Mouse (Mus musculus) lung, adult 18-20 months (tissue): ENCODE measurements at regions not wholly inside any gene's neighbourhood (a gene's known extent, or its start where the extent isn't known, plus 50 kb on each side); places are given as distances from the start of the nearest gene placed in this dataset.

Experiments
- DNase-seq, 2 experiments: peaks; one replicate each; pipeline ENCODE4 v3.0.0; 2022; ENCODE audit warnings: mixed read lengths in 2 of 2

DNA sequence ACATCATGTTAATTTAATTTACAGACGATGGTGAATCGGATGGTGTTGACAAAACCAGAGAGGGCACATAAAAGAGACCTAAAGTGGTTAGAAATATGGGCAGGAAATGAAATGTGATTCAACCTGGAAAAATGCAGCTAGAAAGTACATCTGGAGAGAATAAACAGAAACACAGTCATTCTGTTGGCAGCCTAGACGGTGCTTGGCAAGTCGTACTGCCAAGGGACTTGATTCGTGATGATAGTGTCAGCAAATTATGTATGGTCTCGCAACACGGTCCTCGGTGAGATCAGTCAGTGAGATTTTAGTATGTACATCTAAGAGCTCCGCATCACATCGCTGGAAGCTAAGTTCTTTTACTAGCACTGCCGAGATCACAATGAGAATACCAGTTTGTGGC lies 338.3 kb upstream of the Pmfbp1 start:
- peak in 1 of 2 experiments; percentile 8 for DNase-seq

DNA sequence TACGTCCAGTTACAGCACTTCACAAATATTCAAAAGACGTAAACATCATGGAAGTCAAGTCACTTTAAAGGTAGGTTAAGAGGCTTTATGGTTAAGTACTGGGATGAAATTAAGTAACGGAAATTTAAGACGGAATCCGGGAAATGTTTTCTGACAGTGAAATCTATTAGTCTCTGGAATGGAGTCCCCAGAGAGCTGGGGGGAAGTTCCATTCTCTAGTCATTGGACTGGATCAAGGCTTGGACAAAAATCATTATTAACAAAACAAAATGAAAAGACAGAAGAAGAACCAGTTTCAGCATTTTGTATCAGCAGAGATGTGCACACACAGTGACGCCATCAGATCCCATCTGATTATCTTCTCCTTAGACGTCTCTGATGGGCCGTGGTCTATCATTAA lies 337.8 kb upstream of the Pmfbp1 start:
- no peak for DNase-seq

DNA sequence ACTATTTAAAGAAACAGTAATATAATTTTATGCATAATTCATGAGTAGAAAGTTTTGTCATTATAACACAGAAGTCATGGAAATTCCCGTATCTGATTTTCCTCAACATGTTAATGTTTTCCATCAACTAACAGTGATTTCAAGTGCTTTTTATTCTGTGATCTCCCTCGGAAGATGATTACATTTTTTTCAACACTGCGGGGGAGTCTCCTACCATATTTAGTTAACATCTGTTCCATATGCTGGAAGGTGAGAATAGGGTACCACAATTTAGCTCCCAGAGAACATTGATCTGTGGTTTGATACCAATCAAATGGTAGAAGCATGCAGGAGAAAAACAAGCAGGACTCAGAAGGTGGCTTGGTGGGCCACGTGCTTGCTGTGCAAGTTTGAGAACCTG lies 321.1 kb upstream of the Pmfbp1 start:
- DNase-seq, result no peak

DNA sequence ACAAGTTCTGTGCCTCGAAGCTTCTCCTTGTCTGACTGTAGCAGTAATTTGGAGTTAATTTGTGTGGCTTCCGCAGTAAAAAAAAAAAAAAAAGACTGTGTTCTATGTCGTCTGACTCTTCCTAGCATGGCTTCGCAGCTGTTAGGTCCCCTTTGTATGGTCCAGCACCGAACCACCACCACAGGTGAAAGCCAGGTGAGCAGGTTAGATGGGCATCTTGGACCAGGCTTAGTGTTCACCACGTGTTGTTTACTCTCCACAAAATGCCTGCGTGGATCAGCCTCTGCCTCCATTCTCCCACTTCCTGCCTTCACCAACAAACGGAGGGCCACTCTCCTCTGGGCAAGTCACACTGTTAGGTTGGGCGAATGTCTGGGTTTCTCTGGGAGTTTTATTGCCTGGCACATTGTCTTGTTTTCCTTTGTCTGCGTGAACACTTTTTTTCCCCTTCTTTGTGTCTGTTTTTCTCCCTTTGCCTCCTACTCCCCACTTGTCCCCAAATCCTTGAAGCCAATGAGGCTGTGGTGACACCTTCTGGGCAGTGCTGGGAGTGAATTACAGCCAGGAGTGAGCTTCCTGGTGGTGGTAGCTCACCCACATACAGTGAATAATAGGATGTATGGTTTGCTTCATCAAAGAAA lies 308.1 kb upstream of the Pmfbp1 start:
- peak; percentile 28 to 45 for DNase-seq

DNA sequence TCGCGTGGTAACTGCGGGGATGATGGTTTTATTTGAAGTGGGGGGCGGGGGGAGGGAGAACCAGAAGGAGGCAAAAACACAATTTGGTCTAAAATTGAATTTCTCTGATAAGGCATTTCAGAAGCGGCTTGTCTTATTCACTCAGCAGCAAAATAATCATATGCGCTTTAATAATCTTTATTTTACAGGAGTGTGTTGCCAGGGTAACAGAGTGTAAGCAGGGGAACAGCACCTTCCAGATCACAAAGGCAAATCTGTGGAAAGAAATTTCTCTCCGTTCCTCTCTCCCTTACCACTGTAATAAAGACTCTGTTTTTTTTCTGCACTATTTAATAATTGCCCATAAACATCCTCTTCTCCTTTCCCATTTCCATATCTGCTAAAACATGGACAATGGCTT lies 306.2 kb upstream of the Pmfbp1 start:
- no peak for DNase-seq

DNA sequence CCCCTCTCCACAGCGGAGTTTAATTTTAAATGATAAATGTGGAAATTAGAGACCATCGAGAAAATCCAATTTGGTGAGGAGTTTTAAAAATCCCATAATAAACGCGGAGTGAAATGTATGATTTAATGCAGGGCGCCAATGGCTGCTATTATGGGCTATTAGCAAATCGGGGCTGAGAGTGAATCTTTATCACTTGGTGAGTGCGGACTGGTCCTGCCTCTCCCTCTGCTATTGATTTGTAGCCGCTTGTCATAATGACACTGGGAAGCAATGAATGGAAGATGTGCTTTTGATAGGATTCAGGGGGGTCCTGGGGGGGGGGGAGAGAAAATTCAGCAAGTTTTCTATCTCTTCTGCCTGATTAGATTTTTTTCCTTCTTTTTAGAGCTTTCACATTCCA lies 279.6 kb upstream of the Pmfbp1 start:
- DNase-seq, result no peak

DNA sequence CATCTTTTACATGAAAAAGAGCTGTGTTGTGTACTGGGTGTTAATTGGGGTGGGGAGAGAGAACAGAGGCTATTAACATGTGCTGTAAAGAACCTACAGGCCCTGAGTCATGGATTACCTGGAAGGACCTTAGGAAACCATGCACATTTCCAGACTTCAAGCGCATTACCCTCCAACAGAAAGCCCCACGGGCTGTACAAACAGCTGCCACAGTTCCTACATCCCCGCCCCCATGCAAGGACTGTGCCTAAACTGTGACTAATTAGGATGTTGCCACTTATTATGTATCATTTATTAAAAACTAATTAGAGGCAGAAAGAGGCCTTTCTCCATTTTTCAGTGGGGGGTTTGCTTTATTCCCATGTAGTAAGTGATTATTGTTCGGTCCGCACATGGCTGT lies 277.5 kb upstream of the Pmfbp1 start:
- DNase-seq, result no peak

DNA sequence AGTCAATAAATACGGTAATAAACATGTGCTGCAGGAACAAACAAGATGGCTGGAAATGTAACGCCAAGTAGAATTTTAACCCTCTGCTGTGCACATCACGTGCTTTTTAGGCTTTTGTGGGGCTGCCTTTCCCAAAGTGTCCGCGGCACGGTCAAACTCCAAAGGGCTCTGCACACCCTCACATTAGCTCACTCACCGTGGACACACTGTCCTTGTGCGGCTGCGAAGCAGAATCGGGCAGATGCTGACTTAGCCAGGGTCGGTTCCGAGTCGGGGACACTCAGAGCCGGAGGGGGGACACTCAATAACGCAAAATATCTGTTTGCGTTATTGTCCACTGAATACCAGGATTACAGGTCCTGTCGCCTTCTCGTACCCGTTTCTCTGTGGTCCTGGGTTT lies 276.5 kb upstream of the Pmfbp1 start:
- no peak for DNase-seq

DNA sequence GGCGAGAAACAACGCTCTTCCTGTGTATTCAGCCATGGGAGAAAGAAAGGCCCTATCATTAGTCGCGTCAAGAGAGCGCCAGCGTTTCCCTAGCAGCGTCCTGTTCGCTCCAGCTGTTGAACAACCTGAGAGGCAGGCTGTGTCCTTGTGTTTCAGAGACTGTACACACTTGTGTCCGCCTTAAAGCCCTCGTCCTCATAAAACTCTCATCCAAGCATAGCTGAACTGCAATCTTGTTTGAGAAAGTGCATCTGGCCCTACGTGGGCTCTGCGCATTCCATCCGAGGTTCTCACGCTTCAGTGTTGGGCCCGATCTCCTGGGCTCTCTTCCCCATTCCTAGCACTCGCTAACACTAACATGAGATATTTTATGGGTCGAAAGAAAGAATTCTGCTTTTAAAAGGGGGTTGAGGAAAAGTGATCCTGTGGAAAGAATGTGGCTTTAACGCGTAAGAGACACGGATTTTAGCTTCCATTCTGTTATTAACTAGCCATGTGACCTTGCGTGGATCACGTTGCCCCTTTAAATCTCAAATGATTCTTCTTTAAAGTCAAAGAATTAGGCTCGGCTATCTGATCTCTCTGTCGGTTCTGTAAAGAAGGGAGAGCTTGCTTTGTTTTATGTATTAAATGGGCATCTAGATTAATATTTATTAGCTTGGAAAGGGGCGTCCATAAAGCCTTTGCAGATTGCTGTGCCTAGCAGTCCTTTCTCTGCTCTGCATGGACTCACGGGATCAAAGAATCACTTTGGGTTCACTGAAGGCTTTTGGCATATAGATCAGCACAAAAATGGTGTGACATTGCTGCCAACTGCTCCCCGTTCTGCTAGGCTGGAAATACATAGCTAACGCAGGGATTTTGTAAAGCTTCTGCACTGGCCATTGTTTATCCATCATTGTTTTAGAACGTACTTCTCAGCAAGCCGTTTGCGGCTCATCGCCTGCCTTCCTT lies 261.3 kb upstream of the Pmfbp1 start:
- peak in 1 of 2 experiments; percentile 2 for DNase-seq

DNA sequence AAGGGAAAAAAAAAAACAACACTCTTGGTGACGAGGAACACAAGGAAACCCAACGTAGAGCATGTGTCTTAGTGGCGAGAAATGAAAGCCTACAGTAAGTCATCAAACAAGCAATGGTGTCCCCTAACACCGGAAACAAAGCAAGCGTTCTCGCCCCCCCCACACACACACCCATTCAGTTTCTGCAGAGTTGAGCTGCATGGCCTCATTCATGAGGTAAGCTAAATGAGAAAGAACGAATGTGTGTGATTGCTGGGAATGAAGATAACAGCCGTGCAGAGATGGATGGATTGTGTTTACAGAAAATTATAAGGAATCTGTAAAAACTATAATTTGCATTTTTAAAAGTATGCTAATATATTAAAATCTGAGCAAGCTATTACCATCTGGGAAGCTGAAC lies 248.3 kb upstream of the Pmfbp1 start:
- DNase-seq, result no peak

DNA sequence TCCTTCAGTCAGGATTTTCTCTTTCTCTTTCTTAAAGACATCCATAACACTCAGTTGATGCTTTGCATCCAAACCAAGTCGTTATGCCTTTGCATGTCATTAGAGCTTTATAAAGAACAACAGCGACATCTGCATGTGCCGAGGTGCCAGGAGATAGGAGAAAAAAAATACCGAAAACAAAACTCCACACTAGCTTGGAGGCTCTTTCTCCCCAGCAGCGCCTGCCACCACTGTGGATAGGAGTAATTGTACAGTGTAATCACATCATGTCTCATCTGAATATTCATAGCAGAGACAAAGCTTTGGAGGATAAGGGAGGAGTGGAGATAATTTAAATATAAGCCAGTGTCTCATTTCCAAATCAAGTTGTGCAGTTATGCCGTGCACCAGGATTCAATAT lies 246.0 kb upstream of the Pmfbp1 start:
- DNase-seq, result no peak

DNA sequence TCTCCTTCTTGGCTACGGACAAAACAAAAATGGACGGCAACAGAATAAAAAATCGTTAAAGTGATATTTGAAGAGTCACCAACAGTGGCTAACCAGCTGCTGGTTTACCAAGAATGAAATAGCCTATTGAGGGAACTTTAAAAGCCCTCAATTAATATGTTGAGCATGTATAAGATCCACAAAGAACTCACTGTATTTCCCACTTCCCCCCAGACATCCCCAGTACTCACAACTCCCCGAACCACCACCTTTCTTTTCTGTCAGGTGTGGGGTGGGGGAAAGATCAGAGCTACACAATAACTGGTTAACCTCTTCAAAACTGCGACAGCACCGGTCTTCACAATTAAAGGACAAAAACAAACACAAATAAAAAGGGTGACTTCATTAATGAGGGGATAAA lies 245.5 kb upstream of the Pmfbp1 start:
- no peak for DNase-seq

DNA sequence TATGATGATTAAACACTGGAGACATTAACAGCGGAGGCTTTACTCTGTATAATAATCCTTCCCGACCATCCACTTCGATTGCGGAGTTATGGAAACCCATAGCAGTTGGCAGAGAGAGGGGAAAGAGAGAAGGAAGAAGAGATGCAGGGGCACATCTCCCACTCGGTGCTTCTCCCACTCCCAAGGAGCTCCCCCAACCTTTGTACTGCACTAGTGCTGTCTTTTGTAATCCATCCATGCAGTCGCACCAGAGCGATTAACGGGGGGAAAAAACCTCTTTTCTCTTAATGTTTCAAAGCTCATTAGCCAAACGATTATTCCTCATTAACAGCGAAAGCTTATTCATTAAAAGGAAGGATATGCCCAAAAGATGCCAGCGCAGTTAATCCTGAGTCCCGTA lies 244.6 kb upstream of the Pmfbp1 start:
- no peak for DNase-seq

DNA sequence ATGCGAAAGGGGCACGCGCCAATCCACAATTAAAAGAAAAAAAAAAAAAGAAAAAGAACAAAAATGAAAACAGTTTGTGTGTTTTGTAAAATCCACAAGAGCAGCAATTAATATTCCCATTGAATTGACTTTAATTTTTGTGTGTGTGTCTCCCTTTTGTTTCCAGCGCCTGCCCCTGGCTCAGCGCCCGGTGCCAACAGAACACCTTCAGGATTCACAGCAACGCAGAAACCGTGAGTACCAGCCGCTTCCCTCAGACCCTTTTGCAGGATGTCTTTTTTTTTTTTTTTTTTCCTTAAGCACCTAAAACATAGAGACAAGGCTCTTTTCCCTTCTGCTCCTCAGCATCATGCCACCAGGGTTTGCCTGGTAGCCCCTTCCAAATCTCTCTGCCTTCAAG lies 244.1 kb upstream of the Pmfbp1 start:
- DNase-seq, result no peak

DNA sequence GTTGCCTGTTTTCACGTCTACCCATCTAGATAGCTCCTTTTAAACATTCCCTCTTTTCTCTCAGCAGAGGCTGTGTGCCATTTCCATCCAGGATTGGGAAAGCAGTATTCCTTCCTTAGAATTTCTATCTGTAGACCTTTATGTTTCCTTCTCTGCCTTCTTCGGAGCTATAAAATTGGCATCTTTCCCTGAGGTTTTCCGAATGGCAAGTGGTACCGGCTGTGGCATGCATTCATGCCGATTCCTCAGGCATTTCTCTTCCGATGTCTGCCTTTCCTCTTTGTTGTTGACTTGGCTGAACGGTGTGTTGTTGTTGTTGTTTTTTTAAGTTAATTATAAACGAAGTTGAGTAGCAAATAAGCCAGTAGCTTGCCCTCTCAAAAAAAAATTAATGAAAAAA lies 243.3 kb upstream of the Pmfbp1 start:
- no peak for DNase-seq

DNA sequence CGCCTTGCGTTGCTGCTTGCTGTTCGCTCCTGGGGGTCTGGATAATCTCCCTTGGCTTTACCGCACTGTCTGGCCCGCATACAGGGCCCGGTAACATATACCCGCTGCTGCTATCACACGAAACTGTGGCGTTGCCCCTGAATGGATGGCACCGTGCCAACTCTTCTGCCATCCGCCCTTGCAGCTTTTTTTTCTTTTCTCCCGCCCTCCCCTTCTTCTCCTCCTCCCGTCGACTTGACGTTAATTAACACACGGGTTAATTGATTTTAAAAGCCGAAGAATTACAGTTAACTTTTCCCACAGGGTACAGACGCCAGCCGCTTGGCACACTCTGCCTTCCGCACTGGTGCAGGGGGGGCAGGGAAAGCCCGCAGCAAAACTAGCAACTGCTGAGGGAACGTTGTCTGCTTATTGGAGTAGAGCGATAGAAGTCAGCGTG lies 242.4 kb upstream of the Pmfbp1 start:
- DNase-seq, result no peak

DNA sequence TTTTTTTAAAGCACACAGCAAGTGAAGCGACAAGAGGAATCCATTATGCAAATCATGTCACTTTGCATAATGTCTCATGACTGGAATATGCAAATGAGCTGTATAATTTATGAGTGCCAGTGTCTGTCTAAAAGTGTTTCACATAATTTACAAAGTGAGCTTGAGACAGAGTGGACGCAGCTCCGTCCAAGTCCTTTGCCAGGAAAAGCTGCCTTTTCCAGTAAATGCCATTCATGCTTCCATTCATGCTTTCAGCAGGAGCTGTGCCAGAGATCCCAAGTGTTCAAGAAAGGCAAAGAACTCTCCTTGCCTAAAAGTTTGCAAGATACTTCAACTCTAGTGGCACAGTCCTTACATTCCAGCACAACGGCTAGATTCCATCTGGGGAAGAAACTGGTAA lies 241.4 kb upstream of the Pmfbp1 start:
- peak; percentile 16 for DNase-seq

DNA sequence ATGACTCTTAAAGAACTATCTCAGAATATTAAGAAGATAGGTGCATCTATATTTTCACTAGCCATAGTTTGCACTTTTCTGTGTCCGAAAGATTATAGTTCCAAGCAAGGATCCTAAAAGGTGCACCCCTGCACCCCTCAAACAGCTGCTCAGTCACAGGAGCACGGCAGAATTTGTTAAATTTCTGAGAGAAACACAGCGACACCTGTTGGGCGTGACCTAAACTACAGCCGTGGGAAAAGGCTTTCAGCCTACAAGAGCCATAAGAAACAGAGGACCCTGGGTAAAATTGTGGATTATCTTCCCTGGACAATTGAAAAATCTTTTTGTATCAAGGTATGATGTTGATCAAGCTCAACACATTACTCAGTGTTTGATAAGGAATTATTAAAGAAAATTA lies 214.7 kb upstream of the Pmfbp1 start:
- DNase-seq, result peak; percentile 7 to 13

DNA sequence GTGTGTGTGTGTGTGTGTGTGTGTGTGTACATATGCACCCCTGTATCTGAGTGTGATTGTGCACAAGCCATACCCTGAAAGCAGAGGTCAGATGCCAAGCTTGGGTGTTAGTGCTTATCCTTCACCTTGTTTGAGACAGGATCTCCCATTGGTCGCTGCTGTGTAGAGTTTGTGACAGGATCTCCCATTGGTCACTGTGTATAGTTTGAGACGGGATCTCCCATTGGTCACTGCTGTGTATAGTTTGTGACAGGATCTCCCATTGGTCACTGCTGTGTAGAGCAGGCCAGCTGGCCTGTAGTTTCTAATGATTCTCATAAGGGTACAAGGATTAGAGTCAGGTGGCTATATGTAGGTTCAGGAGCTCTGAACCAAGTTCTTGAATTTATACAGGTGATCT lies 213.3 kb upstream of the Pmfbp1 start:
- DNase-seq, result no peak

DNA sequence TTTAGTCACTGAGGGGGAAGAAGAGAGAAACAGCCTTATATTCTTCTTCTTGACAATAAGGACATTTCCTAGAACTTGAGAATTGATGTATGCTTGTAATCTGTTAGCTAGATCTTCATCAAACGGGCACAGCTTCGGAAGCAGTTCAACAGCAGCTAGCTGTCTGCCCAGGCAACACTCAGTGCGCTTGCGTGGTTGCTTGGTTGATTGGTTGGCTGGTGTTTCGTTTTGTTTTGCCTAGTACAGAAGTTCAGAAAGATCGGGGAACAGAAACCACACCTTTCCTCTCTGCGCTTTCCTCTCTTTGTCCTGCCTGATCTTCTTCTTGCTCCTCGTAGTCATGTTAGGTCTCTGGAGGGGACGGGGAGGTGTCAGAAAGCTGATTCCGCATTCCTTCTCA lies 212.2 kb upstream of the Pmfbp1 start:
- no peak for DNase-seq

DNA sequence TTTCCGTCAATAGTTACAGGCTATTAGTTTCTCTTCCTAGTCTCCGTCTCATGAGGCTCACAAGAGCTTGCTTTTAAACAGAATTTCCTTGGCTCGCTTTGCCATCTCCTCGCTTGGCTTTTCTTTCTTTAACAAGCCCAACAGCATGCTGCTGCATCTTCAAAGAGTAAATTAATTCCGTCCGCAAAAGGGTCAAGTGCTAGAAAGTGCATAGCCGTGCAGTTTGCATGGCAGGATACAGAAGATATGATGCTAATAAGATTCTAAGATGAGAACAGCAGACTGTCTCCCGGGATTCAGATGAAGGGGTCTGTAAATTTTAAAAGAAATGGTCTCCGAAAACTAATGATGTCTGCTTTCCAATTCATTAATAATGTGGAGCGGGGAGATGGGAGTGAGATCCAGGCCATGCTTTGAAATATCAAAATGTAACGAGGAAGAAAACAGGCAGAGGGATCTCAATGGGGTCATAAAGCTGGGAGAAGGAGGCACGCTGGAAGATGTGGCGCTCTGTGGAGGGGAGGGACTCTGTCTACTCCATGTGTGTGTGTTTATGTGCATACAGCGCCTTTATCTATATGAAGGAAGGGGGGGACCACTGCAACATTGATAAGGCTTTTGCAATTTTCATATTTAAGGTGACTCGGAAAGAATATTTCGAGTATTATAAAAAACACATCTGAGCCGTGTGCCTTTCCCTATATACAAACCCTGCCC lies 183.0 kb upstream of the Pmfbp1 start:
- no peak for DNase-seq

DNA sequence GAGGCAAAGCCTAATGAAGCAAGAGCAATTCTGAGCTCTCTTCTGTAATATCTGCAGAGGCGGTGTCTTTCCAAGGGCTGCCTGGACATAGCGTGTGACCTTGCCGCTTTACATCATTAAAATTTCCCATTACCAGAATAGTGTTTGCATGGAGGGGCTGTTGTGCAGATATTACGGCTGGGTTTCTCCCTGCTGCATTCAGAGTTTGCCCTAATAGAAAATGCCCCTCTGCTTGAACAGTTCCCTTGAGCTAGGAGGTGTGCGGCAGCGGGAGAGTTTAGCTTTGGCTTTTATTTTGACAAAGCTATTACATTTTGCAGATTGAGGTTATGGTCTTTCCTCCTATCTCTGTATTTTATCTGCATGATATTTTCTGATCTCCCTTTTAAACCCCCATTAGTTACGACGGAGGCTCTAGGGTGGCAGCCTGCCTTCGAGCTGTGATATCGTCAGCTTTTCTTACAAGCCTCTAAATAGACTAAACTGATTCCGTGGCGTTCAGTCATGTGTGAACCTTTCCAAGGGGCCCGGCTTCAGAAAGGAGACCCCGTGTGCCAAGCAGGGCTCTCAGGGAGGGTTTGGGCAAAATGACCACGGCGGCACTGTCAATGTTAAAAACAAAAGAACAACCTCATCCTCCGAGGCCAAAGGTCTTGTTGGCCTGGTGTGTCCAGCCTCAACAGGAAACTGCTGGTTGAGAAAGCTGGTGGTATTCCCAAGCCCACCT lies 182.2 kb upstream of the Pmfbp1 start:
- DNase-seq, result no peak

DNA sequence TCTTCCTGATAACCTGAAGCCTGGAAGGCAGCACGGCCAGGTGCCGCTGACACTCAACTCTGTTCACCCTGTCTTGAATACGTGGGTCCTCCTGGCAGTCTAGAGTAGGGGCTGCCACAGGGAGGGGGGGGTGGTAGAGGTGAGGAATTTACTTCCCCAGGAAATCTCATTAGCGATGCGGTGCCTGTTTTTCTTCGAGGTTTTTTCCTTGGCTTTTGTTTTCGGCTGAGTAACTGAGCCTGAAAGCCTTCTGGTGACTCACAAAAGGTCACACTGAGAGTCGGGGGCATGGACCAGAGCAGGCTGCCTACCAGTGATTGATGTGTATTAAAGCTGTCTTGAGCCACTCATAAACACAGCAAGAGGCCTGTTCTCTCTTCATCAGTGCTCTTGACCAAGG lies 181.1 kb upstream of the Pmfbp1 start:
- no peak for DNase-seq
